In the genomic region with DNA sequence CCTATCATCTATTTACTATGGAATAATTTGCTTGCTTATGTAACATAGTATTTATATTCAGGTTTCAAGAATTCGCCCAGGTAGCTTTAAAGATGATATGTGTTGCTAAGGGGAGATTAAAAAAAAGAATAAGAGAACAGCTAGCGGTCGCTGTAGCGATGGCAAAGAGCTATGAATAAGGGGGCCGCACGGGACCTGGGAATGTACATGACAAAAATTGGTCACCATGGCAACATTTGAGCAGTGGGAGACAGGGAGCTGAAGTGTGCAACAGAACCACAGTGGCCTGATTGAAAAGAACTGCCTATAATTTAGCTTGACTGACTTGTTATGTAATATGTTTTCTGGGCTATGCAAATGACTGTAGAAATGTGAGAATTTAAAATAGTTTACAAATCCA, we compare ENCODE assay signal across 12 mouse cellular contexts. TPM values are rescaled to one million over a fixed set of nuclear protein-coding genes. Genes with fewer than 3 reads are reported as not detected.
A peak's percentile ranks its signal among the peaks of the same experiment; 100 is the strongest.
DNase-seq lines count a peak whose midpoint lies in the region; ATAC-seq and TF ChIP-seq lines count a peak whose summit lies in the region.
"Had no signal": no experiment of that assay in that cellular context is flagged by ENCODE, and none has a peak within 500 bp of the region (broad histone marks: within the 10 kb centered on the region; RNA-seq: fewer than 3 reads in every experiment).

No protein-coding gene starts in this region.

- H3K9me3 ChIP-seq in neural tube, embryonic 14.5 days (ENCODE audit: control insufficient read depth, low read length), result no peaks in the 10 kb centered on the region
- H3K9me3 ChIP-seq in intestine, postnatal 0 days (ENCODE audit: control insufficient read depth), result no peaks in the 10 kb centered on the region

- peak; percentile 83; the same call in 1 of the 2 replicates for ATAC-seq in neural tube, embryonic 14.5 days (ENCODE audit: low read depth)
- ATAC-seq in intestine, postnatal 0 days, result no peak
- no peak for ATAC-seq in activated CD4-positive, CD25-positive, alpha-beta regulatory T cell, adult 4 months

- no peaks in the 10 kb centered on the region for H3K36me3 ChIP-seq in neural tube, embryonic 14.5 days (ENCODE audit: control insufficient read depth, insufficient read depth, low read length)
- no peaks in the 10 kb centered on the region for H3K36me3 ChIP-seq in intestine, postnatal 0 days (ENCODE audit: control insufficient read depth, insufficient read depth)
- H3K36me3 ChIP-seq: G1E had no signal

- no peak overlapping the region for H3K9ac ChIP-seq in neural tube, embryonic 14.5 days (replicated peaks; ENCODE audit: low read depth, low read length)
- no peak overlapping the region for H3K9ac ChIP-seq in intestine, postnatal 0 days (ENCODE audit: low read depth, low read length)

- H3K27ac ChIP-seq in neural tube, embryonic 14.5 days (ENCODE audit: low read depth, low read length), result no peak overlapping the region; the same call in 1 of the 2 replicates
- no peak overlapping the region for H3K27ac ChIP-seq in intestine, postnatal 0 days (ENCODE audit: low read depth, low read length)

- H3K27me3 ChIP-seq in neural tube, embryonic 14.5 days (ENCODE audit: control insufficient read depth, insufficient read depth, low read length), result no peaks in the 10 kb centered on the region
- no peaks in the 10 kb centered on the region for H3K27me3 ChIP-seq in intestine, postnatal 0 days (replicated peaks; ENCODE audit: control insufficient read depth, insufficient read depth, low read length)

- peak; percentile 80 for DNase-seq in embryo, embryonic 11 days
- DNase-seq in frontal cortex, postnatal 10 days (ENCODE audit: low spot score in 2 of 2), result peak; percentile 48 to 65
- peak; percentile 47 to 58 for DNase-seq in left cerebral cortex, adult 18-20 months (ENCODE audit: low spot score in 2 of 2)
- DNase-seq in adrenal gland, postnatal 10 days, result no peak
- DNase-seq: kidney, postnatal 14 days; lung, adult 2 months; thymus, adult 18-20 months had no signal

- no peak overlapping the region for H3K4me3 ChIP-seq in neural tube, embryonic 14.5 days (ENCODE audit: low read depth, low read length)
- H3K4me3 ChIP-seq in intestine, postnatal 0 days (ENCODE audit: low read depth, low read length), result no peak overlapping the region

- H3K4me2 ChIP-seq in neural tube, embryonic 14.5 days (ENCODE audit: low read depth, low read length), result no peak overlapping the region
- no peak overlapping the region for H3K4me2 ChIP-seq in intestine, postnatal 0 days (replicated peaks; ENCODE audit: low read depth)
- H3K4me2 ChIP-seq: heart, embryonic 11.5 days had no signal

- no peak for TF ChIP-seq CTCF in intestine, postnatal 0 days (IDR thresholded peaks at IDR 0.05; ENCODE audit: low read depth)

- peaks cover 16% of the 10 kb centered on the region for H3K4me1 ChIP-seq in neural tube, embryonic 14.5 days (ENCODE audit: control insufficient read depth, insufficient read depth, low read length)
- H3K4me1 ChIP-seq in intestine, postnatal 0 days (replicated peaks; ENCODE audit: control insufficient read depth, insufficient read depth, low read length), result no peaks in the 10 kb centered on the region

- WGBS in neural tube, embryonic 14.5 days, result 17% methylated on average over 6 of the region's 6 CpGs
- 81% methylated on average over 6 of the region's 6 CpGs for WGBS in intestine, postnatal 0 days

RNA-seq across cellular contexts. Expression of a gene that starts 30.8 kb away (rescaled TPM):
- total RNA-seq in left cerebral cortex, adult 18-20 months (2021), result 100 to 1,000 TPM; 148 to 151 TPM
- 41.8 and 45.9 TPM in 2 replicates for polyA plus RNA-seq in neural tube, embryonic 14.5 days (2014; fragmentation: Nextera tagmentation; extraction: Ambion mirVana)
- polyA plus RNA-seq in intestine, postnatal 0 days (2015; fragmentation: Nextera tagmentation; extraction: Ambion mirVana), result 1.5 and 2.1 TPM in 2 replicates
- polyA plus RNA-seq in activated CD4-positive, CD25-positive, alpha-beta regulatory T cell, adult 4 months (2017; shearing (Covaris generic)), result under 1 TPM in 1 of 2 experiments, not detected in 1; 0.12 TPM
- 1 to 10 TPM; 4.2 TPM for total RNA-seq in adrenal gland, postnatal 10 days (2021)
- polyA plus RNA-seq: G1E had no signal

Comparison
In these comparisons a context has a peak if more than half of its experiments do, and no peak if none do; other contexts are left out.
1. RNA of a gene that starts 30.8 kb away (polyA plus RNA-seq): 41.8 to 45.9 TPM in neural tube, embryonic 14.5 days; 1.5 to 2.1 TPM in intestine, postnatal 0 days and 0.12 TPM in activated CD4-positive, CD25-positive, alpha-beta regulatory T cell, adult 4 months; every median in the first group is over 10 times any median in the second.